Mouse (Mus musculus): Measurements from ENCODE around the gene Pknox2.
A peak's percentile ranks its signal among the peaks of the same experiment; 100 is the strongest.

The Pknox2 gene

DNA sequence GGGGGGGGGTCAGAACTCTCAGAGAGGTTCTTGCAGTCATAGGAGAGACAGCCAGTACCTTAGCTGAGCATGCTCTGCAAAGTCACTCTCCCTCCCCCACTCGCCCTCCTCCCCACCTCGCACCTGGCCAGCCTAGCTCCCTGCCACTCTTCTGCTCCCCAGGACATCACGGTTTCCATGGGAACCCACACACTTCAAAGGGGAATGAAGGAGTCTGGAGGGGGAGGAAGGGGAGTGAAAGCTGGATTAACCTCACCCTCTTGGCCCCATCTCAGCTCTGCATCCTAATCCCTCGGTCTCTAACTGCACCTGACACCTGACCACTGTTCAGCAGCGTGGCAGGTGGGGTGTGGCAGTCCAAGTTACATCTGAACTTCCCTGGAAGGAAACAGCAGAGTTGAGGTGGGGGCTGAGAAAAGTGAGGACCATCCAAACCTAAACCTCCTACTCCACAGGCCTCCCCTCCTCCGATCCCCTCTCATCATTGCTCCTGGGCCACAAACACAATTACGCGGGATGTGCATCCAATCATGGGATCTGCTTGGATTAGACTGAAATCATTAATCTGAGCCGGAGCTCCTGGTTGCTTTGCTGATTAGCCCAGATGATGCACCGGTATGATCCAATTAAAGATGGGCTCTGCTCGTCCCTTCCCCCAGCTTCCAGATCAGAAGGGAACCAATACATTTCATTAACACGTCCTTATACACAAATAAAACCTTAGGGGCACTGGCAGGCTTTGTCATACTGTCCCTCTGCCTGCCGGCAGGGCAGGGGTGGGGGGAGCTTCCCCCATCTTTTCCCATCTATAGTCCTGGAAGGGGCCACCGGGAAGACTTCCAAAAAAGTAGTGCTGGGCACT lies 196.7 kb downstream of the Pknox2 start:
- DNase-seq (ENCODE audit: inconsistent age in 2 of 2, low spot score in 1 of 2): no peak

DNA sequence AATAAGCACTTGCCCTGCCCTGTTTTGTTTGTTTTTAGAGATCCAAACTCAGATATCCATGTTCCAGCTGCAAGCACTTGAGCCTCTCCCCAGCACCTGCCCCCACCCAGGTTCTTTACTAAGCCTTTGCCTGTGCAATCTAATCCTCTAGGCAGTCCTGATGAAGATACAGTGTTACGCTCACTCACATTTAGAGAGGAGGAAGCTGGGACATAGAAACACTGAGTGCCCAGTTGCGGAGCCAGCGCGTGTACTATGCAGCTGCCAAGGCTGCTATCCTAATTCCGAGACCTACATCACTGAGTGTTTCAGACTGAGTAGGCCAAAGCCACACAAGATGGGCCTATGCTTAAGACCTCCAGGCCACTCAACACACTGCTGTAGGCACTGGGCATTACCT lies 199.0 kb downstream of the Pknox2 start:
- no peak for DNase-seq (ENCODE audit: inconsistent age in 2 of 2, low spot score in 1 of 2)

GRCm38 (mm10) chr9:36947056-36947694 lies 200.0 kb downstream of the Pknox2 start:
- no peak for DNase-seq (ENCODE audit: inconsistent age in 2 of 2, low spot score in 1 of 2)

GRCm38 (mm10) chr9:36944843-36945242 lies 202.4 kb downstream of the Pknox2 start:
- DNase-seq (ENCODE audit: inconsistent age in 2 of 2, low spot score in 1 of 2): no peak

DNA sequence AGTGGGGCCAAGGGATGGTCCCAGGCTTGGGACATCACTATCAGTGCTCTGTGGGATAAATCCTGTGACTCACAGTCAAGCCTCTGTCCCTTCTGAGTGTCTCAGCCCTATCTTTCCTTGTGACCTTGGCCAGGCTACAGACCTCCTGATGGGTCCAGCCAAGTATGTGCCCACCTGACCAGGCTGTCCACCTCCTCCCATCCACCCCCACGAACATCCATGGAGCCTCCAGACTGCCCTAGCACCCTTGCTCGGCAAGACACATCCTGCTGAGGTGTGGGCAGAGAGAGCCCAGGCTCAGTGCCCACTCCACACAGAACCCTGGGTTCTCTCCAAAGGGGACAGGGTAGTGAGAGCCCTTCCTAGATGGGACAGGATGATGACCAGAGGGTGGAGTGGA lies 204.6 kb downstream of the Pknox2 start:
- no peak for DNase-seq (ENCODE audit: inconsistent age in 2 of 2, low spot score in 1 of 2)

DNA sequence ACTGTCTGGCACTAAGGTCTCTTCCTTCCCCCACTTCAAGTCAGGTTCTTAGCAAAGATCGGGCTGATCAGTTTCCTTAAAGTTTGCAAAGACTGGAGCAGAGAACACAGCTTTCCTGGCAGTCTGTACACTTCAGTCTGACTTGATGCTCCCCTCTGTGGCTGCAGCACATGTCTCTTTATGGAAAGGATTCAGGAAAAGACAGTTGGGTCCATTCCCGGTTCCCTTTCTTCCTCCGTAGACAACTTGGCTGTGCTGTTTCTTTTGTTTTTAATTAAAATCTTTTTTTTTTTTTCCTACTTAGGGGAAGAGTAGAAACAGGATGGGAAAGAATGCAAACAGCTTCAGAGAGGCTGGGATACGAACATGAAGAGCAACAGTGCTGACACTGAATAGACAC lies 205.1 kb downstream of the Pknox2 start:
- no peak for DNase-seq (ENCODE audit: inconsistent age in 2 of 2, low spot score in 1 of 2)

- DNase-seq (ENCODE audit: inconsistent age in 2 of 2, low spot score in 1 of 2): no peak
Measured at GRCm38 (mm10) chr9:36941565-36941964, 205.6 kb downstream of the Pknox2 start.

GRCm38 (mm10) chr9:36938601-36939078 lies 208.6 kb downstream of the Pknox2 start:
- DNase-seq (ENCODE audit: inconsistent age in 2 of 2, low spot score in 1 of 2): no peak

DNA sequence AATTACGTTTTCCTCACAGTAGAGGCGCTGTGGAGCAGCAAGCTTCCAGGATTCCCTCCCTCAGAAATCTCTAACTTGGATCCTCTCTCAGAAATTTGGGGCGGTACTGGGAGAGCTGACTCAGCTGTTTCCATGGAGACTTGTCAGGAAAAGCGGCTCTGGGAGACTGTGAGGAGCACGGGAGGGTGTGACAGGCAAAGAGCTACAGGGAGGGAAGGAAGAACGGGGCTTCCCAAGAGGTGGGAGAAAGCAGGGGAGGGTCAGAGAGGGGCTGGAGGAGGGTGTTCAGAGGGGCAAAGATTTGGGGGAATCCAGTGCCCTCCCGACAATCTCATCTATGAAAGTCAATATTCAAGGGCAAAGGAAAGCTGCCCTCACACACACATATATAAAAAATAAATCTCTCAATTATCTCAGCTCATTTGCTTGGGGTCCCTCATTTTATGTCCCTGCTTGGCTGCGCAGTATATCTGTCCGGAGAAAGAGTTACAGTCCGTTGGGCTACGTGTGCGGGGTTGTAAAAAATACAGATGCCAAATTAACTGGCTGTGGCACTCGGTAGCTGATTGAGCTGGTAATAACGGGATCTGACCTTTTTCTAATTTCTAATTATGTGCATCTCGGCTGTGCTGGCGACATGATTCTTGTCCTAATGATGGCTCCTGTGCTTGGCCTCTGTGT lies 213.3 kb downstream of the Pknox2 start:
- DNase-seq (ENCODE audit: inconsistent age in 2 of 2, low spot score in 1 of 2): peak; percentile 64 to 87

DNA sequence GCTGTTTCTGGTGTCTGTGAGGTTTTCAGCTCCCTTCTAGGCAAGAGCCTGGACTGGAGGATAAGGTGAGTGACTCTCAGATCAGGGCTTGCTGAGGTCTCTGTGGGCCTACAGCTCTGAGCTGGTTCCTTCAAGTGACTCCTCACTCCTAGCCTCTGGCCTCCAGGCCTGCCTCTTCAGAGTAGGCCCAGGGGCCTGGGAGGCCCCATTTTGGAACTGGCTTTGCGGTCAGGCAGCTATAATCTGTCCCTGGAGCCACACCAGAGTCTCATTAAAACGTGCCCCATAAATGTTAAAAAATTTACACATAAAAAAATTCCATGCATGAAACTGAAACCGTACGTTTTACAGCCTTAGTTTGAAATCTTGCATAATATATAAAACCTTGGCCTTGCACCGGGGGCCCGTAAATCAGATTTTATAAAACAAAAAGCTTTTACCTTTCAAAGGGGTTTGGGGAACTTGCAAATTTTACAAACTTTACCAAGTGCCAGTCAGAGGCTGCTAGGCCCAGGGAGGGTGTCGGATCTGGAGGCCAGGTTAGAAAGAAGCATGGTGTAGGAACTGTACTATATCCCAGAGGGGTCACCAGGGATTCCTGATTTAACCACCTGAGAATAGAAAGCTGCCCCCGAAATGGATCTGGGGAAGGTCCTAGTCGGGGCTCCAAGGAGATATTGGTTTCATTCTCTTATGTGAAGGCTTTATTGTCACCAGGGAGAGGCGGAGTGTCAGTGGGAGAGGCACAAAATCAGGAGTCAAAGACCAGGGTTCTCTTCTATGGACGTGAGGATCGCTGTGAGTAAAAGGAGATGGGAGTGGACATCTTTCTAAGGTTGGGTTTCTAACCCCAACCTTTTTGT lies 214.0 kb downstream of the Pknox2 start:
- DNase-seq (ENCODE audit: inconsistent age in 2 of 2, low spot score in 1 of 2): no peak

- no peak for DNase-seq (ENCODE audit: inconsistent age in 2 of 2, low spot score in 1 of 2)
Measured at GRCm38 (mm10) chr9:36931657-36932056, 215.6 kb downstream of the Pknox2 start.

DNA sequence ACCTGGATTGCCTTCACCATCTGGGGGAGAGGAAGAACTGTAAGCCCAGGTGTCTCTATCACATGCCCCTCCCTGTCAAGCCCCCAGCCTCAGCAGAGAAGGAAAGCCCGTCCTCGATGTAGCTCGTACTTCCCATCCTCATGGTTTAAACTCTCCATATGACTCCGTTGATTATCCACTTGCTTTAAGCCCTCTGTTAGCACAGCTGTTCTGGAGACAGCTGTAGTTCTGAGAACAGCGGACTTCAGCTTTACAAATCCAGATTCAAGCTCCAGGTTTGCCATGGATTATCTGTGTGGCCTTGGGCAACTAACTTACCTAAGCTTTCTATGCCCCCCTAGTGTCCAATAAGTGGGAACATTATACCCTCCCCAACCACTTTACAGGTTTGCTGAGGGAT lies 223.5 kb downstream of the Pknox2 start:
- no peak for DNase-seq (ENCODE audit: inconsistent age in 2 of 2, low spot score in 1 of 2)

DNA sequence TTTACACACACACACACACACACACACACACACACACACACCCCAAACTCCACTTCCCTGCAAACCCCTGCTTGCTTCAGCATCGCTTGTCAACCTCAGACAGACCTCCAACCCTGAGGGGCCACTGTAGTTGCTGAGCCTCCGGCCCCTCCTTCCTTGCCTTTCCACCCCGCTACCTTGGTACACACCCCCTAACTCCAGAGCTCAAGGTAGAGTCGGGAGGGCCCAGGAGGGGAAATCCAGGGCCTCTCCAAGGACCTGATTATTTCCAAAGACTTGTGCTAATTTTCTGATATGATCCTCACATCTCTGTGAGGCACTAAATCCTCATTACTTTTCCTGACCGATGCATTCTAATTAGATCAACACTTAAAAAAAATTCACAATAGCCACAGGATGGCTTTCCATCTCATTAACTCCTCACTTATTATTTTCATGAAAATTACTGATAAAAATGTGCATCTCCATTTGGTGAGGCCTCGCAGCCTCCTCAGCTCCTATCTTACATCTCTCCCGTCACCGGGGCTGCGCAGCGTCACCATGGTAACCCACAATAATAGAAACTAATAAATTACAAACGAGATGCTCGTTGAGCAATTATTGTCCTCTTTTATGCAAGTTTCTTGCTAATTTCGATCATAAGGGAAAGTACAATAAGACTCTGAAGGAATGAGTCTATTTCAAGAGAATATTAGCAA lies 225.3 kb downstream of the Pknox2 start:
- no peak for DNase-seq (ENCODE audit: inconsistent age in 2 of 2, low spot score in 1 of 2)

- no peak for DNase-seq (ENCODE audit: inconsistent age in 2 of 2, low spot score in 1 of 2)
Measured at GRCm38 (mm10) chr9:36919472-36919871, 227.7 kb downstream of the Pknox2 start.

DNA sequence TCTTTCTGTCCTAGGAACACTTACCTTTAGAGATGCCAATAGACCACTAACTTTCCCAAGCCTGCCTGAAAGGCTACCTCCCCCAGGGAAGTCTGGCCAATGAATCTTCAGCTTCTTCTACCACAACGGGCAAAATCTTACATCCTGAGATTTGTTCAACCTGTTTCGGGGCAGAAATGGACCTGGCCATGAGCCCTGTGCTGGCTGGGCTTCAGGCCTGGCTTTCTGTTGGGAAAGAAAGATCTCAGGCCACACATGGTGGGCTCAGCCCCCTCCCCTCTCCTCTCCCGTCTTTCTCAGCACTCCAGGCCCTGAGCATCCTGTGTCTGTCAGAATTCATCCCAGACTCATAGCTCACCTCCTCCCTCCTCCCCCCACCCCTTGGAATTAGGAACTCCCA lies 228.6 kb downstream of the Pknox2 start:
- no peak for DNase-seq (ENCODE audit: inconsistent age in 2 of 2, low spot score in 1 of 2)

GRCm38 (mm10) chr9:36916915-36917314 lies 230.3 kb downstream of the Pknox2 start:
- DNase-seq (ENCODE audit: inconsistent age in 2 of 2, low spot score in 1 of 2): no peak

- peak; percentile 56 to 87 for DNase-seq (ENCODE audit: inconsistent age in 2 of 2, low spot score in 1 of 2)
Measured at GRCm38 (mm10) chr9:36916362-36916761, 230.8 kb downstream of the Pknox2 start.

- DNase-seq (ENCODE audit: inconsistent age in 2 of 2, low spot score in 1 of 2): no peak
Measured at GRCm38 (mm10) chr9:36905452-36905851, 241.8 kb downstream of the Pknox2 start.

GRCm38 (mm10) chr9:36900464-36900863 lies 246.7 kb downstream of the Pknox2 start:
- DNase-seq (ENCODE audit: inconsistent age in 2 of 2, low spot score in 1 of 2): no peak

DNA sequence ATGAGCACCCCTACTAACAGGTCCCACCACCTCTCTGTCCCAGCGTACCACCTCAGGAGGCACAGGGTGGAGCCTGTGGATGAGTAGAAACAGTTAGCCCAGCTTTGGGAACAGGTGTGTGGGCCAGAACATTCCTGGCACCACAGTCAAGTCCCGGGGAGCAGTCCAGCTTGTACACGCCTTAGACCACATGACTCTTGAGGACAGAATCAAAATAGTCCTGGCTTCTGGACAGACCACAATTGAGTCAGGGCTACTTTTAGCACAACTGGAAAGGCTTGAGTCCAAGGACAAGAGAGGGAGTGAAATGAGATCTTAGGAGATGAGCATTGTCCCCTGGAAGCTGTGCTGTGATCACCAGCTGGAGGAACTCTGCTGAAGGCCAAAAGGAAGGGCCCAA lies 248.6 kb downstream of the Pknox2 start:
- no peak for DNase-seq (ENCODE audit: inconsistent age in 2 of 2, low spot score in 1 of 2)
